Mouse (Mus musculus): ENCODE measurements around the gene Lrrc29. TPM values are rescaled to one million over a fixed set of nuclear protein-coding genes. Genes with fewer than 3 reads are reported as not detected.

Gene Lrrc29
- total and polyA plus RNA-seq, 2 experiments from 2014 or later, result 2.4 to 2.5 TPM

- no peak for ATAC-seq (ENCODE audit: low FRiP score)
- H3K27me3 ChIP-seq (ENCODE audit: insufficient read depth, low read length), result no peaks in the 10 kb centered on the region
- no peaks in the 10 kb centered on the region for H3K9me3 ChIP-seq (ENCODE audit: low read length)
- no peak overlapping the region for H3K9ac ChIP-seq (replicated peaks; ENCODE audit: low read length, poor library complexity, severe bottlenecking)
- H3K4me3 ChIP-seq (ENCODE audit: low read depth, low read length), result no peak overlapping the region
- 70% methylated on average over 12 of the region's 12 CpGs for WGBS
- no peak overlapping the region for H3K27ac ChIP-seq (ENCODE audit: low read depth, low read length)
- H3K4me1 ChIP-seq (ENCODE audit: insufficient read depth, low read length), result no peaks in the 10 kb centered on the region
- H3K36me3 ChIP-seq (ENCODE audit: insufficient read depth, low read length), result peaks cover 42% of the 10 kb centered on the region
- no peak overlapping the region for H3K4me2 ChIP-seq (ENCODE audit: low read depth, low read length, poor library complexity, severe bottlenecking)
- no peak for DNase-seq (ENCODE audit: low spot score)
- TF ChIP-seq CTCF (IDR thresholded peaks at IDR 0.05), result no peak
Measured at GRCm38 (mm10) chr8:105361751-105362702, 35.9 kb upstream of the Lrrc29 start.

- 46% methylated on average over 4 of the region's 4 CpGs for WGBS
Measured at GRCm38 (mm10) chr8:105359646-105360045, 33.6 kb upstream of the Lrrc29 start.

GRCm38 (mm10) chr8:105359208-105359607, 33.1 kb upstream of the Lrrc29 start:
- WGBS, result 77% methylated on average over 15 of the region's 15 CpGs
- DNase-seq (ENCODE audit: low spot score) (no peak), ATAC-seq (ENCODE audit: low FRiP score) (no peak; the same call in 1 of the 2 replicates)
- no peak overlapping the region; the same call in 1 of the 2 replicates for H3K27ac ChIP-seq (ENCODE audit: low read depth, low read length)
- no peak overlapping the region for H3K4me3 ChIP-seq (ENCODE audit: low read depth, low read length)
- H3K4me1 ChIP-seq (ENCODE audit: insufficient read depth, low read length), result no peaks in the 10 kb centered on the region
- no peaks in the 10 kb centered on the region for H3K27me3 ChIP-seq (ENCODE audit: insufficient read depth, low read length)
- TF ChIP-seq CTCF (IDR thresholded peaks at IDR 0.05), result no peak
- H3K9ac ChIP-seq (replicated peaks; ENCODE audit: low read length, poor library complexity, severe bottlenecking), result no peak overlapping the region
- peaks cover 44% of the 10 kb centered on the region for H3K36me3 ChIP-seq (ENCODE audit: insufficient read depth, low read length)
- no peaks in the 10 kb centered on the region for H3K9me3 ChIP-seq (ENCODE audit: low read length)
- H3K4me2 ChIP-seq (ENCODE audit: low read depth, low read length, poor library complexity, severe bottlenecking), result no peak overlapping the region

More at GRCm38 (mm10) chr8:105359646-105360045, 33.6 kb upstream of the Lrrc29 start:
- Histone ChIP-seq H3K4me3 (ENCODE audit: low read depth, low read length) (no peak overlapping the region), H3K36me3 (ENCODE audit: insufficient read depth, low read length) (peaks cover 48% of the 10 kb centered on the region), H3K4me2 (ENCODE audit: low read depth, low read length, poor library complexity, severe bottlenecking) (no peak overlapping the region), H3K9ac (replicated peaks; ENCODE audit: low read length, poor library complexity, severe bottlenecking) (no peak overlapping the region), H3K4me1 (ENCODE audit: insufficient read depth, low read length) (no peaks in the 10 kb centered on the region), H3K27ac (ENCODE audit: low read depth, low read length) (no peak overlapping the region; the same call in 1 of the 2 replicates), H3K27me3 (ENCODE audit: insufficient read depth, low read length) (no peaks in the 10 kb centered on the region), H3K9me3 (ENCODE audit: low read length) (no peaks in the 10 kb centered on the region)
- ATAC-seq (ENCODE audit: low FRiP score) (no peak), DNase-seq (ENCODE audit: low spot score) (peak; percentile 79)
- peak; percentile 73 for TF ChIP-seq CTCF (IDR thresholded peaks at IDR 0.05)

GRCm38 (mm10) chr8:105356681-105357080, 30.6 kb upstream of the Lrrc29 start:
- ATAC-seq (ENCODE audit: low FRiP score) (no peak), DNase-seq (ENCODE audit: low spot score) (no peak)
- Histone ChIP-seq H3K4me2 (ENCODE audit: low read depth, low read length, poor library complexity, severe bottlenecking) (no peak overlapping the region), H3K4me1 (ENCODE audit: insufficient read depth, low read length) (no peaks in the 10 kb centered on the region), H3K27me3 (ENCODE audit: insufficient read depth, low read length) (no peaks in the 10 kb centered on the region), H3K9me3 (ENCODE audit: low read length) (no peaks in the 10 kb centered on the region), H3K27ac (ENCODE audit: low read depth, low read length) (no peak overlapping the region), H3K36me3 (ENCODE audit: insufficient read depth, low read length) (peaks cover 33% of the 10 kb centered on the region), H3K9ac (replicated peaks; ENCODE audit: low read length, poor library complexity, severe bottlenecking) (no peak overlapping the region), H3K4me3 (ENCODE audit: low read depth, low read length) (no peak overlapping the region)
- no peak for TF ChIP-seq CTCF (IDR thresholded peaks at IDR 0.05)
- WGBS, result 88% methylated on average over 14 of the region's 14 CpGs

GRCm38 (mm10) chr8:105355179-105356024, 29.3 kb upstream of the Lrrc29 start:
- no peak overlapping the region for H3K27ac ChIP-seq (ENCODE audit: low read depth, low read length)
- peaks cover 4% of the 10 kb centered on the region; the same call in 1 of the 2 replicates for H3K4me1 ChIP-seq (ENCODE audit: insufficient read depth, low read length)
- DNase-seq (ENCODE audit: low spot score), result no peak
- H3K9ac ChIP-seq (replicated peaks; ENCODE audit: low read length, poor library complexity, severe bottlenecking), result 0 out of 2 replicates have a peak overlapping the region, but pooled peaks have one; percentile 19
- no peak overlapping the region for H3K4me3 ChIP-seq (ENCODE audit: low read depth, low read length)
- H3K9me3 ChIP-seq (ENCODE audit: low read length), result no peaks in the 10 kb centered on the region
- ATAC-seq (ENCODE audit: low FRiP score), result no peak
- H3K36me3 ChIP-seq (ENCODE audit: insufficient read depth, low read length), result peaks cover 33% of the 10 kb centered on the region
- 50% methylated on average over 26 of the region's 26 CpGs for WGBS
- TF ChIP-seq CTCF (IDR thresholded peaks at IDR 0.05), result no peak
- no peaks in the 10 kb centered on the region for H3K27me3 ChIP-seq (ENCODE audit: insufficient read depth, low read length)
- no peak overlapping the region for H3K4me2 ChIP-seq (ENCODE audit: low read depth, low read length, poor library complexity, severe bottlenecking)
